Mouse (Mus musculus) lung, postnatal 0 days (tissue): ENCODE measurements around the gene Slc25a20. TPM values are rescaled to one million over a fixed set of nuclear protein-coding genes. Genes with fewer than 3 reads are reported as not detected.

Experiments used
- ATAC-seq: fragments of 200-750 bp; cut with Nextera tagmentation; 2 replicates; pipeline ENCODE4 v1.8.0; 2017; ENCODE audit warnings: moderate library complexity
- DNase-seq: peaks from one replicate; pipeline ENCODE4 v3.0.0-alpha.2; 2016; ENCODE audit warnings: low spot score
- H3K27ac ChIP-seq: fragments of 300-500 bp; sonication (generic); 2 replicates; pipeline ENCODE4 v1.5.1; 2014; ENCODE audit warnings: antibody characterized with exemption, mild to moderate bottlenecking, low read length, mixed read lengths
- H3K27me3 ChIP-seq: fragments of 300-500 bp; sonication (generic); replicated peaks from 2 replicates; pipeline ENCODE4 v1.6.1; 2014; ENCODE audit warnings: low read length, mixed read lengths; ENCODE audit not compliant: insufficient read depth
- H3K36me3 ChIP-seq: fragments of 300-500 bp; sonication (generic); 2 replicates; pipeline ENCODE4 v1.6.1; 2014; ENCODE audit warnings: low read length, mixed read lengths; ENCODE audit not compliant: insufficient read depth
- H3K4me1 ChIP-seq: fragments of 300-500 bp; sonication (generic); 2 replicates; pipeline ENCODE4 v1.6.1; 2014; ENCODE audit warnings: antibody characterized with exemption, low read depth, low read length, mixed read lengths; ENCODE audit not compliant: insufficient read depth
- H3K4me2 ChIP-seq: fragments of 300-500 bp; sonication (generic); replicated peaks from 2 replicates; pipeline ENCODE4 v1.6.1; 2014; ENCODE audit warnings: low read depth, mild to moderate bottlenecking, low read length, moderate library complexity, mixed read lengths
- H3K4me3 ChIP-seq: fragments of 300-500 bp; sonication (generic); 2 replicates; pipeline ENCODE4 v1.5.1; 2014; ENCODE audit warnings: low read depth, low read length
- H3K9ac ChIP-seq: fragments of 300-500 bp; sonication (generic); replicated peaks from 2 replicates; pipeline ENCODE4 v1.6.1; 2014; ENCODE audit warnings: low read depth, mild to moderate bottlenecking
- H3K9me3 ChIP-seq: fragments of 300-500 bp; sonication (generic); 2 replicates; pipeline ENCODE4 v1.6.1; 2016; ENCODE audit warnings: low read length, mixed read lengths
- CTCF ChIP-seq: IDR thresholded peaks from 2 replicates; pipeline ENCODE4 v1.5.1; 2016; ENCODE audit warnings: antibody characterized with exemption, mild to moderate bottlenecking
- EP300 ChIP-seq: IDR thresholded peaks from 2 replicates; pipeline ENCODE4 v1.6.1; 2016; ENCODE audit warnings: antibody characterized with exemption, mild to moderate bottlenecking, control low read depth
- WGBS: fragments of 180-500 bp; shearing (Covaris S2); extraction: QIAGEN DNeasy Blood & Tissue Kit; methylation state at CpG from one replicate; pipeline ENCODE4 v1.1.7; 2014; 5-methylcytosine and 5-hydroxymethylcytosine counted together
- polyA plus RNA-seq: library from polyadenylated mRNA; unstranded; fragments of >200 nt; fragmentation: Nextera tagmentation; extraction: Ambion mirVana; gene quantifications from 2 replicates; pipeline ENCODE4 v1.2.1, GENCODE M21; 2015

Gene Slc25a20
- polyA plus RNA-seq, 1 experiment from 2014 or later: 58.7 TPM

DNA sequence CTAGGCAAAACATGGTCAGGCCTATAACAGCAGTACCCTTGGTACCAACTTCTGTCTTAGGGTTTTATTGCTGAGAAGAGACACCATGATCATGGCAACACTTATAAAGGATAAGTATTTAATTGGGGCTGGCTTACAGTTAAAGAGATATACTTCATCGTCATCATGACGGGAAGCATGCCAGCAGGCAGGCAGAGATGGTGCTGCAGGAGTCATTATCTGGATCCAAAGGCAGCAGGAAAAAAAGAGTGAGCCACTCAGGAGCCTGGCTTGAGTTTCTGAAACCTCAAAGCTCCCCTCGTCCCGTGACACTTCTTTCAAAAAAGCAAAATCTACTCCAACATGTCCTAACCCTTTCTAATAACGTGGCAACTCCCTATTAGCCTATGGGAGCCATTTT, 29.5 kb upstream of the Slc25a20 start:
- ATAC-seq (no peak), DNase-seq (no peak)
- 78% methylated on average over 5 of the region's 5 CpGs for WGBS
- no peak for TF ChIP-seq EP300
- TF ChIP-seq CTCF: no peak
- Histone ChIP-seq H3K9me3 (no peaks in the 10 kb centered on the region), H3K27ac (no peak overlapping the region), H3K4me2 (no peak overlapping the region), H3K27me3 (no peaks in the 10 kb centered on the region), H3K9ac (no peak overlapping the region), H3K4me1 (peaks cover 3% of the 10 kb centered on the region; the same call in 1 of the 2 replicates), H3K4me3 (no peak overlapping the region), H3K36me3 (no peaks in the 10 kb centered on the region)

DNA sequence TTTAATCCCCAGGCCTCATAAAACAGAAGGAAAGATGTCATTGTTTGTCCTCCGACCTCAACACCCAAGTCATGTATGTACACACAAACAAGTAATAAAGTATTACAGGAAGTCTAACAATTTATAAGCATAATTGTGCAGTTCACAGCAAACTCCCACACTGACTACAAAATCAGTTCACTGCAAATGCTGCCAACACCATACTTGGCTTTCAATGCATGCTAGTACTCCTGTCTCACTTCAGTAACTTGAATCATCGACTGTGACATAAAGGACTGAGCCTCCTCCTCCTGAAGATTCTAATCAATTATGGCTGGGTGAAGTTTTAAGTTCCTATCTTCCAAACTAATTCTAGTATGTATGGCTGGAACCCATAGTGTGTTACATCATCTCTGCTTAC, 28.0 kb upstream of the Slc25a20 start:
- Histone ChIP-seq H3K36me3 (no peaks in the 10 kb centered on the region), H3K9me3 (no peaks in the 10 kb centered on the region), H3K4me2 (no peak overlapping the region), H3K27ac (no peak overlapping the region), H3K9ac (no peak overlapping the region), H3K27me3 (no peaks in the 10 kb centered on the region), H3K4me1 (peaks cover 3% of the 10 kb centered on the region; the same call in 1 of the 2 replicates), H3K4me3 (no peak overlapping the region)
- DNase-seq (no peak), ATAC-seq (no peak)
- TF ChIP-seq EP300 (no peak), CTCF (no peak)
- WGBS: 71% methylated on average over 2 of the region's 2 CpGs

DNA sequence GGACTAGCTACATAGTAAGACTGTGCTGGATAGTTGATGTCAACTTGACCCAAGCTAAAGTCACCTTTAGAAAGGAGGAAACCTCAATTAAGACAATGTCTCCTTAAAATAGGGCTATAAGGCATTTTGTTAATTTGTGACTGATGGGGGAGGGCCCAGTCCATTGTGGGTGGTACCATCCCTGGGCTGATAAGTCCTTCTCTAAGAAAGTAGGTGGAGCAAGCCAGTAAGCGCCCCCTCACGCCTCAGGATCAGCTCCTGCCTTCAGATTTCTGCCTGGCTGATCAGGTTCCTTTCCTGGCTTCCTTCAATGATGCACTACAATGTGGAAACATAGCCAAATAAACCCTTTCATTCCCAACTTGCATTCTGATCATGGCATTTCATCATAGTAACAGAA, 26.5 kb upstream of the Slc25a20 start:
- no peak for DNase-seq
- Histone ChIP-seq H3K4me3 (no peak overlapping the region), H3K9ac (no peak overlapping the region), H3K4me2 (no peak overlapping the region), H3K36me3 (peaks cover 7% of the 10 kb centered on the region; the same call in 1 of the 2 replicates), H3K4me1 (peaks cover 3% of the 10 kb centered on the region; the same call in 1 of the 2 replicates), H3K9me3 (no peaks in the 10 kb centered on the region), H3K27ac (no peak overlapping the region), H3K27me3 (no peaks in the 10 kb centered on the region)
- WGBS: 76% methylated on average over 2 of the region's 2 CpGs
- ATAC-seq: no peak
- TF ChIP-seq CTCF (no peak), EP300 (no peak)

DNA sequence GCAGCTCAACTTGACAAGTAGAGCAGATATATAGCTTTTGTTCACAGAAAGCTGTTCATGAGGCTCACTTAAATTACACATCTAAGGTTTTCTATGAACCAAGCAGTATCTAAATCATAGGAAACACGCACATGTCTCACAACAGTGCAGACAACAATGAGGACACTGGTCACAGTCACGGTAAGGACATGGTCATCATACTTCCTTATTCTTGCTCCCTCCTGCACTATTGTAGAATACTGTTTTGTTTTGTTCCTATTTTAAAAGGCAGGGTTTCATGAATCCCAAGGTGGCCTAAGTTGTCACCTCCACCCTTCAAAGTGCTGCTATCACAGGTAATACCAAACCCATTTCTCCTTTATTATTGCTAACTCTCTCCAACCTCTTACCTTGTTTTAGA, 22.1 kb upstream of the Slc25a20 start:
- WGBS: 85% methylated on average over 2 of the region's 2 CpGs
- no peaks in the 10 kb centered on the region for H3K4me1 ChIP-seq
- H3K27me3 ChIP-seq: no peaks in the 10 kb centered on the region
- no peaks in the 10 kb centered on the region for H3K9me3 ChIP-seq
- ATAC-seq (no peak), DNase-seq (no peak)
- no peak overlapping the region for H3K4me3 ChIP-seq
- no peak overlapping the region for H3K9ac ChIP-seq
- no peak for TF ChIP-seq CTCF
- TF ChIP-seq EP300: no peak
- H3K36me3 ChIP-seq: peaks cover 13% of the 10 kb centered on the region; the same call in 1 of the 2 replicates
- no peak overlapping the region for H3K4me2 ChIP-seq
- H3K27ac ChIP-seq: no peak overlapping the region

DNA sequence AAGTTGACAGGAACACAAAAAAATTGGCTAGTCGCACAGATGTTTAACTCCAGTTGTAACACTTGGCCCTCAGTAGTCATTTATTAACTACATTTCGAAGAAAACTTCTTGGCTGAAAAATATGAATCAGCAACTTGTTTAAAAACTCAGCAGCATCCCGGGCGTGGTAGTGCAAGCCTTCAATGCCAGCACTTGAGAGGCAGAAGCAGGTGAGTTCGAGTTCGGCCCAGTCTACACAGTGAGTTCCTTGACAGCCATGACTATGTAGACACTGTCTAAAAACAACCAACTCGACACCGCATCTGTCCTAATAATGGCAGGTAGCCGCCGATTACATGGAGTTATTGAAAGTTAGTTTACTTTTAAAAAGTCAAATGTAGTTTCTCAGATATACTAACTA, 13.7 kb upstream of the Slc25a20 start:
- H3K4me1 ChIP-seq: peaks cover 11% of the 10 kb centered on the region; the same call in 1 of the 2 replicates
- DNase-seq (peak; percentile 57), ATAC-seq (no peak)
- no peak for TF ChIP-seq CTCF
- no peak for TF ChIP-seq EP300
- peak overlapping the region; percentile 98 for H3K27ac ChIP-seq
- peak overlapping the region; percentile 93 for H3K4me3 ChIP-seq
- H3K36me3 ChIP-seq: no peaks in the 10 kb centered on the region
- peak overlapping the region; percentile 92 for H3K9ac ChIP-seq
- no peaks in the 10 kb centered on the region for H3K27me3 ChIP-seq
- H3K9me3 ChIP-seq: no peaks in the 10 kb centered on the region
- H3K4me2 ChIP-seq: peak overlapping the region; percentile 69
- WGBS: 21% methylated on average over 10 of the region's 10 CpGs

DNA sequence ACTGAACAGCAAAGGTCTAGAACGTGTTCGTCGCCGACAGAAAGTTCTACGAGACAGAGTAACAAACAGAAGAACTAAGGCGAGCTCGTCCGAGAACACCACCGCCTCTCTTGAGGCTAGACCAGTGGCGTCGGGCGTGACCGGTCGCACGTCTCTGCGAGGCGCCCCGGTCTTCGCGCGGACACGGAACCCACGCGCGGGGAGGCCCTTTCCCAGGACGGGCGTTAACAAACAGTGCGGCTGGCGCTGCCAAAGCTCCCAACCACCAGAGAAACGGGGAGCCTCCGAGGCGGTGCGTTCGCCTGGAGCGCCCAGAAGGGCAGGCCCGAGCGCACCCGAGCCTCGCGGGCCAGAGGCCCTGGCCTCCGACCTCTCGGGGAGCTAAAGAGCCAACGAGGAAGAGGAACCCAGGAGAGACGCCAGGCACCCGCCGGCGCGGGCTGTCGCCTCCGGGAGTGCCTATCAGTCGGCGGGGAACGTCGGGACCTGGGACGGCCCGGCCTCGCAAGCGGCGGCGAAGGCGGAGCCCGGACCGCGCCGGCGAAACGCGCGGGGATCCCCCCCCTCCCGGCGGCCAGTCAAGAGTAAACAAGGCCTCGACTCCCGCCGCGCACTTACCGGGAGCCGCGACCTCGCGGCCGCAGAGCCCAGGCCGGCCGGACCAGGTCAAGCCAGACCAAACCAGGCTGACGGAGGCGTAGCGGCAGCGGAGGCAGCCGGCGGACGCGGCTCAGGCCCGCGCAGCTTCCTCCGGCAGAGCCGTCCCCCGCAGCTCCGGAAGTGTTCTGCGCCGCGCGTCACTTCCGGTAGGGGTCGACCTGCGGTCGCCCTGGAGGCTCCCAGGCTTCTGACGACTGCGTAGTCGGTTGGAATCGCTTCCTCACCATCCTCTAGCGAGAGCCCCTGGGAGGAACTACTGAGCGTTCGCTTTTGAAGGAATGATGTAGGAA, 13.0 kb upstream of the Slc25a20 start, which contains the start of gene Arih2:
Arih2 (minus strand) TSS at position 776 of the 950 bp plus-strand sequence.
- H3K9ac ChIP-seq: peak within 1 kb of the TSS; percentile 92
- H3K9me3 ChIP-seq: no peaks in the 10 kb centered on the region
- H3K27ac ChIP-seq: peak within 1 kb of the TSS; percentile 98
- peaks cover 11% of the 10 kb centered on the region; the same call in 1 of the 2 replicates for H3K4me1 ChIP-seq
- H3K4me2 ChIP-seq: peak within 1 kb of the TSS; percentile 69
- TF ChIP-seq EP300 (peak; percentile 42; the same call in 1 of the 2 replicates), CTCF (no peak)
- H3K36me3 ChIP-seq: no peaks in the 10 kb centered on the region
- H3K4me3 ChIP-seq: peak within 1 kb of the TSS; percentile 93
- under 1% methylated on average over 100 of the region's 112 CpGs for WGBS
- ATAC-seq (peak; percentile 98), DNase-seq (peak; percentile 97)
- no peaks in the 10 kb centered on the region for H3K27me3 ChIP-seq
